Mouse (Mus musculus) forebrain, embryonic 12.5 days (tissue): ENCODE data around the gene Cmtm7. TPM values are rescaled to one million over a fixed set of nuclear protein-coding genes. Genes with fewer than 3 reads are reported as not detected.
A peak's percentile ranks its signal among the peaks of the same experiment; 100 is the strongest.

Experiments
- ATAC-seq: fragments of 200-750 bp; cut with Nextera tagmentation; 2 replicates; pipeline ENCODE4 v1.8.0; 2017; ENCODE audit warnings: moderate TSS enrichment; ENCODE audit not compliant: low FRiP score
- H3K27ac ChIP-seq: fragments of 300-500 bp; sonication (generic); 2 replicates; pipeline ENCODE4 v1.5.1; 2016; ENCODE audit warnings: mild to moderate bottlenecking
- H3K27me3 ChIP-seq: fragments of 300-500 bp; sonication (generic); 2 replicates; pipeline ENCODE4 v1.6.1; 2016; ENCODE audit warnings: mild to moderate bottlenecking
- H3K36me3 ChIP-seq: fragments of 300-500 bp; sonication (generic); replicated peaks from 2 replicates; pipeline ENCODE4 v1.6.1; 2016; ENCODE audit warnings: mild to moderate bottlenecking
- H3K4me1 ChIP-seq: fragments of 300-500 bp; sonication (generic); 2 replicates; pipeline ENCODE4 v1.6.1; 2016
- H3K4me2 ChIP-seq: fragments of 300-500 bp; sonication (generic); 2 replicates; pipeline ENCODE4 v1.6.1; 2016; ENCODE audit warnings: mild to moderate bottlenecking, moderate library complexity
- H3K4me3 ChIP-seq: fragments of 300-500 bp; sonication (generic); replicated peaks from 2 replicates; pipeline ENCODE4 v1.5.1; 2016; ENCODE audit warnings: mild to moderate bottlenecking
- H3K9ac ChIP-seq: fragments of 300-500 bp; sonication (generic); 2 replicates; pipeline ENCODE4 v1.6.1; 2016; ENCODE audit warnings: mild to moderate bottlenecking
- H3K9me3 ChIP-seq: fragments of 300-500 bp; sonication (generic); 2 replicates; pipeline ENCODE4 v1.6.1; 2016
- WGBS: fragments of 180-500 bp; shearing (Covaris S2); methylation state at CpG from one replicate; pipeline ENCODE4 v1.1.7; 2016; 5-methylcytosine and 5-hydroxymethylcytosine counted together
- polyA plus RNA-seq: library from polyadenylated mRNA; unstranded; fragments of >200 nt; fragmentation: Nextera tagmentation; extraction: Ambion mirVana; gene quantifications from 2 replicates; pipeline ENCODE4 v1.2.1, GENCODE M21; 2016

Gene Cmtm7
- polyA plus RNA-seq, 1 experiment from 2014 or later, result 41.2 TPM

GRCm38 (mm10) chr9:114758272-114758671 is 23.4 kb downstream of the Cmtm7 start:
- Histone ChIP-seq H3K4me1 (peaks cover 10% of the 10 kb centered on the region), H3K4me3 (no peak overlapping the region), H3K4me2 (no peak overlapping the region), H3K9me3 (no peaks in the 10 kb centered on the region), H3K27me3 (no peaks in the 10 kb centered on the region), H3K36me3 (peaks cover 8% of the 10 kb centered on the region; the same call in 1 of the 2 replicates), H3K9ac (no peak overlapping the region), H3K27ac (no peak overlapping the region)
- ATAC-seq, result no peak
- WGBS, result 88% methylated on average over 7 of the region's 7 CpGs

- WGBS, result 8% methylated on average over 36 of the region's 36 CpGs
- H3K4me2 ChIP-seq, result peak overlapping the region; percentile 78
- ATAC-seq, result peak; percentile 91
Measured at GRCm38 (mm10) chr9:114752863-114753484, 28.7 kb downstream of the Cmtm7 start.

DNA sequence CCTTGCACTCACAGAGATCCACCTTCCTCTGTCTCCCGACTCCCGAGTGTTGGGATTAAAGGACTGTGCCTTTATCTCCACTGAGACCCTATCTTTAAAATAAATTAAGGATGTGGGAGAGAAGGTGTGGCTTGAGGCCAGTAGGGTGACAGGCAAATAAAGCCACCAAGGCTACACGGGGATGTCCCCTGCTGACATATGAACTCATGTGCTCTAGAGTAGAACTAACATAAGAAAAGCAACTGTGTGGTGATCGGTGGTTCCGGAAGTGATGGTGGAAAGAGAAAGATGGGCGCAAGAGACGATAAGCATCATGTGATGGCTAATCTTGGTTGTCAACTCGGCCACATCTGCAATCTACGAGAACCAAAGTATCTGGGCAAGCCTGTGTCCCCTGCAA is 29.3 kb downstream of the Cmtm7 start:
- H3K36me3 ChIP-seq, result peaks cover 16% of the 10 kb centered on the region
- 81% methylated on average over 9 of the region's 9 CpGs for WGBS
- no peak for ATAC-seq
- H3K9me3 ChIP-seq, result no peaks in the 10 kb centered on the region
- no peaks in the 10 kb centered on the region for H3K27me3 ChIP-seq
- no peak overlapping the region for H3K9ac ChIP-seq
- H3K27ac ChIP-seq, result no peak overlapping the region
- H3K4me2 ChIP-seq, result peak overlapping the region; percentile 78; the same call in 1 of the 2 replicates
- H3K4me1 ChIP-seq, result peaks cover 11% of the 10 kb centered on the region
- H3K4me3 ChIP-seq, result peak overlapping the region; percentile 50; the same call in 1 of the 2 replicates

More at GRCm38 (mm10) chr9:114752863-114753484, 28.7 kb downstream of the Cmtm7 start:
- no peaks in the 10 kb centered on the region for H3K27me3 ChIP-seq
- peaks cover 11% of the 10 kb centered on the region for H3K4me1 ChIP-seq
- peaks cover 9% of the 10 kb centered on the region for H3K36me3 ChIP-seq
- peak overlapping the region; percentile 73 for H3K27ac ChIP-seq
- peak overlapping the region; percentile 50 for H3K4me3 ChIP-seq
- H3K9me3 ChIP-seq, result no peaks in the 10 kb centered on the region
- H3K9ac ChIP-seq, result peak overlapping the region; percentile 59

GRCm38 (mm10) chr9:114751582-114751981 is 30.1 kb downstream of the Cmtm7 start:
- whole genome bisulfite sequencing, result 86% methylated on average over 3 of the region's 3 CpGs
- Histone ChIP-seq H3K27me3 (no peaks in the 10 kb centered on the region), H3K27ac (no peak overlapping the region), H3K9ac (no peak overlapping the region), H3K36me3 (peaks cover 23% of the 10 kb centered on the region), H3K9me3 (no peaks in the 10 kb centered on the region), H3K4me2 (no peak overlapping the region), H3K4me1 (peaks cover 11% of the 10 kb centered on the region), H3K4me3 (no peak overlapping the region)
- no peak for ATAC-seq

DNA sequence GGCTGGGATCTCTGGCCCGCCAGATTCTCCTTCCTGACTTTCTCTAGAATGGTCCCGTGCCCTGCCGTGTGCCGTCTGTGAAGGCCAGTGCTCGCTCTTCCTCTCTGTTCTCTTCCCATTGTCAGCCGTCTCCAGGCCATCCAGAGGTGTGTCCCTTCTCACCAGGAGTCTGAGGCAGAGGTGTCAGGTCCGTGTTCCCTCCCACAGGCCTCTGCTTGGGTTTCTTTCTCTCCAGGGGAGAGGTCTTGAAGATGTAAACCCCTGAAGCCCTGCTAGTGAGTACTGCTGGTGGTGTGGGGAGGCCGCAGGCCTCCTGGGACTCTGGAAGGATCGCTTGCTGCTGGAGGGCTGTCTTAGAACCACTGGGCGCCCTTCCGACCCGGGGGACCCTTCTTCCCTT is 34.2 kb downstream of the Cmtm7 start:
- Histone ChIP-seq H3K36me3 (peaks cover 30% of the 10 kb centered on the region), H3K9ac (no peak overlapping the region), H3K27ac (no peak overlapping the region), H3K27me3 (no peaks in the 10 kb centered on the region), H3K9me3 (no peaks in the 10 kb centered on the region), H3K4me3 (no peak overlapping the region), H3K4me1 (peaks cover 1% of the 10 kb centered on the region), H3K4me2 (no peak overlapping the region)
- 84% methylated on average over 12 of the region's 12 CpGs for WGBS
- ATAC-seq, result no peak

GRCm38 (mm10) chr9:114747012-114747411 is 34.6 kb downstream of the Cmtm7 start:
- 90% methylated on average over 10 of the region's 10 CpGs for WGBS
- no peak overlapping the region for H3K27ac ChIP-seq
- no peaks in the 10 kb centered on the region for H3K4me1 ChIP-seq
- no peak for ATAC-seq
- no peaks in the 10 kb centered on the region for H3K27me3 ChIP-seq
- no peak overlapping the region for H3K9ac ChIP-seq
- no peak overlapping the region for H3K4me3 ChIP-seq
- peaks cover 30% of the 10 kb centered on the region for H3K36me3 ChIP-seq
- H3K9me3 ChIP-seq, result no peaks in the 10 kb centered on the region
- no peak overlapping the region for H3K4me2 ChIP-seq

GRCm38 (mm10) chr9:114745654-114746053 is 36.0 kb downstream of the Cmtm7 start:
- no peaks in the 10 kb centered on the region for H3K9me3 ChIP-seq
- no peak overlapping the region for H3K4me2 ChIP-seq
- no peak overlapping the region for H3K9ac ChIP-seq
- no peaks in the 10 kb centered on the region for H3K27me3 ChIP-seq
- H3K36me3 ChIP-seq, result peaks cover 35% of the 10 kb centered on the region
- no peak overlapping the region for H3K4me3 ChIP-seq
- 80% methylated on average over 4 of the region's 4 CpGs for WGBS
- no peaks in the 10 kb centered on the region for H3K4me1 ChIP-seq
- ATAC-seq, result no peak
- no peak overlapping the region for H3K27ac ChIP-seq

GRCm38 (mm10) chr9:114745163-114745562 is 36.5 kb downstream of the Cmtm7 start:
- ATAC-seq, result no peak
- WGBS, result 82% methylated on average over 4 of the region's 4 CpGs

GRCm38 (mm10) chr9:114742731-114743130 is 38.9 kb downstream of the Cmtm7 start:
- Histone ChIP-seq H3K4me2 (no peak overlapping the region), H3K9ac (no peak overlapping the region), H3K4me3 (no peak overlapping the region), H3K4me1 (no peaks in the 10 kb centered on the region), H3K27ac (no peak overlapping the region), H3K36me3 (peaks cover 33% of the 10 kb centered on the region), H3K27me3 (no peaks in the 10 kb centered on the region), H3K9me3 (no peaks in the 10 kb centered on the region)
- 93% methylated on average over 2 of the region's 2 CpGs for WGBS
- no peak for ATAC-seq

More at GRCm38 (mm10) chr9:114745163-114745562, 36.5 kb downstream of the Cmtm7 start:
- no peak overlapping the region for H3K4me2 ChIP-seq
- H3K4me3 ChIP-seq, result no peak overlapping the region
- H3K36me3 ChIP-seq, result peaks cover 37% of the 10 kb centered on the region
- H3K4me1 ChIP-seq, result no peaks in the 10 kb centered on the region
- no peaks in the 10 kb centered on the region for H3K9me3 ChIP-seq
- no peak overlapping the region for H3K27ac ChIP-seq
- no peak overlapping the region for H3K9ac ChIP-seq
- H3K27me3 ChIP-seq, result no peaks in the 10 kb centered on the region

DNA sequence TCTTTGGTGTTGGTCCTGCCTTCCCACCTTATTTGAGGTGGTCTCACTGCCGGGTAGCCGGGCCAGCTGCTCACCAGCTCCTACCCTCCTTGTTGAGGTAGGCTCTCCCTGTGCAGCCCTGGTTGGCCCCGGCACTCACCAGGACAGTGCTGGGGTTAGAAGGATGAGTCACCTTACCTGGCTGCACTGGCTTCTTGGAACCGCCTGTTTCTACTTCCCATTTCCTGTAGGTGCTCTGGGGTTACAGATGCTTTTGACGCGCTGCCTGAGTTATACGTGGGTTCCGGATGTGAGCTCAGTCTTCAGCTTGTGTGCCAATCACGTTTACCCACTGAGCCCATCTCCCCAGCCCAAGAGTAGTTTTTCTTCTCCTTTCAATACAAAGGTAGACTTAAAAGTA is 41.3 kb downstream of the Cmtm7 start:
- WGBS, result 92% methylated on average over 9 of the region's 9 CpGs
- no peak overlapping the region for H3K27ac ChIP-seq
- peaks cover 18% of the 10 kb centered on the region; the same call in 1 of the 2 replicates for H3K36me3 ChIP-seq
- no peak overlapping the region for H3K9ac ChIP-seq
- H3K4me3 ChIP-seq, result no peak overlapping the region
- no peaks in the 10 kb centered on the region for H3K9me3 ChIP-seq
- H3K27me3 ChIP-seq, result no peaks in the 10 kb centered on the region
- H3K4me2 ChIP-seq, result no peak overlapping the region
- no peak for ATAC-seq
- no peaks in the 10 kb centered on the region for H3K4me1 ChIP-seq

GRCm38 (mm10) chr9:114736442-114736841 is 45.2 kb downstream of the Cmtm7 start:
- Histone ChIP-seq H3K4me3 (no peak overlapping the region), H3K27me3 (no peaks in the 10 kb centered on the region), H3K9me3 (no peaks in the 10 kb centered on the region), H3K9ac (no peak overlapping the region), H3K4me1 (peaks cover 17% of the 10 kb centered on the region), H3K36me3 (0 out of 2 replicates have a peak, but pooled peaks cover 12% of the 10 kb centered on the region), H3K4me2 (no peak overlapping the region), H3K27ac (no peak overlapping the region)
- no peak for ATAC-seq
- WGBS, result 91% methylated on average over 11 of the region's 11 CpGs

- ATAC-seq, result no peak
- no peak overlapping the region for H3K4me2 ChIP-seq
- WGBS, result 80% methylated on average over 2 of the region's 2 CpGs
Measured at GRCm38 (mm10) chr9:114733238-114733637, 48.4 kb downstream of the Cmtm7 start.

More at GRCm38 (mm10) chr9:114733238-114733637, 48.4 kb downstream of the Cmtm7 start:
- Histone ChIP-seq H3K9me3 (no peaks in the 10 kb centered on the region), H3K9ac (no peak overlapping the region), H3K4me3 (no peak overlapping the region), H3K4me1 (peaks cover 18% of the 10 kb centered on the region), H3K27ac (no peak overlapping the region), H3K36me3 (0 out of 2 replicates have a peak, but pooled peaks cover 4% of the 10 kb centered on the region), H3K27me3 (no peaks in the 10 kb centered on the region)
